Mouse (Mus musculus) midbrain, embryonic 14.5 days (tissue): ENCODE measurements around the gene Acadl. TPM values are rescaled to one million over a fixed set of nuclear protein-coding genes. Genes with fewer than 3 reads are reported as not detected.

Experiments used
- ATAC-seq: fragments of 200-750 bp; cut with Nextera tagmentation; 2 replicates; pipeline ENCODE4 v1.8.0; 2017; ENCODE audit warnings: moderate number of reproducible peaks, moderate library complexity; ENCODE audit not compliant: low FRiP score, low TSS enrichment
- DNase-seq: peaks from one replicate; pipeline ENCODE4 v3.0.0-alpha.2; 2015
- H3K27ac ChIP-seq: fragments of 300-500 bp; sonication (generic); replicated peaks from 2 replicates; pipeline ENCODE4 v1.5.1; 2014; ENCODE audit warnings: mild to moderate bottlenecking, low read depth, low read length, moderate library complexity
- H3K27me3 ChIP-seq: fragments of 300-500 bp; sonication (generic); 2 replicates; pipeline ENCODE4 v1.6.1; 2014; ENCODE audit warnings: low read length, control low read depth, mixed read lengths; ENCODE audit not compliant: control insufficient read depth, insufficient read depth
- H3K36me3 ChIP-seq: fragments of 300-500 bp; sonication (generic); 2 replicates; pipeline ENCODE4 v1.6.1; 2014; ENCODE audit warnings: low read length, control low read depth; ENCODE audit not compliant: control insufficient read depth, insufficient read depth
- H3K4me1 ChIP-seq: fragments of 300-500 bp; sonication (generic); 2 replicates; pipeline ENCODE4 v1.6.1; 2014; ENCODE audit warnings: mild to moderate bottlenecking, antibody characterized with exemption, low read length, control low read depth; ENCODE audit not compliant: control insufficient read depth, insufficient read depth
- H3K4me2 ChIP-seq: fragments of 300-500 bp; sonication (generic); 2 replicates; pipeline ENCODE4 v1.6.1; 2014; ENCODE audit warnings: mild to moderate bottlenecking, low read length, moderate library complexity
- H3K4me3 ChIP-seq: fragments of 300-500 bp; sonication (generic); replicated peaks from 2 replicates; pipeline ENCODE4 v1.5.1; 2014; ENCODE audit warnings: low read depth, low read length
- H3K9ac ChIP-seq: fragments of 300-500 bp; sonication (generic); replicated peaks from 2 replicates; pipeline ENCODE4 v1.6.1; 2014; ENCODE audit warnings: mild to moderate bottlenecking, low read length, moderate library complexity
- H3K9me3 ChIP-seq: fragments of 300-500 bp; sonication (generic); 2 replicates; pipeline ENCODE4 v1.6.1; 2016; ENCODE audit warnings: low read length, control low read depth, mixed read lengths; ENCODE audit not compliant: control insufficient read depth
- WGBS: fragments of 180-500 bp; shearing (Covaris S2); extraction: QIAGEN DNeasy Blood & Tissue Kit; methylation state at CpG from one replicate; pipeline ENCODE4 v1.1.7; 2014; 5-methylcytosine and 5-hydroxymethylcytosine counted together
- polyA plus RNA-seq: library from polyadenylated mRNA; unstranded; fragments of >200 nt; fragmentation: Nextera tagmentation; extraction: Ambion mirVana; gene quantifications from 2 replicates; pipeline ENCODE4 v1.2.1, GENCODE M21; 2014

Gene Acadl
- polyA plus RNA-seq, 1 experiment from 2014 or later, result 41.1 TPM

- no peaks in the 10 kb centered on the region for H3K27me3 ChIP-seq
- WGBS, result 96% methylated on average over 4 of the region's 4 CpGs
- DNase-seq (no peak), ATAC-seq (no peak)
- H3K27ac ChIP-seq, result no peak overlapping the region
- H3K36me3 ChIP-seq, result no peaks in the 10 kb centered on the region; the same call in 1 of the 2 replicates
- H3K9me3 ChIP-seq, result no peaks in the 10 kb centered on the region
- no peak overlapping the region for H3K4me2 ChIP-seq
- no peaks in the 10 kb centered on the region for H3K4me1 ChIP-seq
- no peak overlapping the region for H3K4me3 ChIP-seq
- H3K9ac ChIP-seq, result no peak overlapping the region
Measured at GRCm38 (mm10) chr1:66847506-66847905, 15.6 kb downstream of the Acadl start.

- DNase-seq (no peak), ATAC-seq (no peak)
- no peak overlapping the region for H3K27ac ChIP-seq
- H3K4me2 ChIP-seq, result no peak overlapping the region
- no peaks in the 10 kb centered on the region; the same call in 1 of the 2 replicates for H3K36me3 ChIP-seq
- no peak overlapping the region for H3K4me3 ChIP-seq
- H3K4me1 ChIP-seq, result no peaks in the 10 kb centered on the region
- H3K9ac ChIP-seq, result no peak overlapping the region
- 89% methylated on average over 5 of the region's 5 CpGs for WGBS
- no peaks in the 10 kb centered on the region for H3K9me3 ChIP-seq
- H3K27me3 ChIP-seq, result no peaks in the 10 kb centered on the region
Measured at GRCm38 (mm10) chr1:66845690-66846318, 17.3 kb downstream of the Acadl start.

- Histone ChIP-seq H3K4me3 (no peak overlapping the region), H3K9me3 (no peaks in the 10 kb centered on the region), H3K27ac (no peak overlapping the region), H3K9ac (no peak overlapping the region), H3K4me1 (no peaks in the 10 kb centered on the region), H3K4me2 (no peak overlapping the region), H3K27me3 (no peaks in the 10 kb centered on the region), H3K36me3 (no peaks in the 10 kb centered on the region)
- WGBS, result 84% methylated on average over 10 of the region's 10 CpGs
- no peak for ATAC-seq
- no peak for DNase-seq
Measured at GRCm38 (mm10) chr1:66841938-66842337, 21.1 kb downstream of the Acadl start.

GRCm38 (mm10) chr1:66841510-66841909, 21.6 kb downstream of the Acadl start:
- Histone ChIP-seq H3K4me2 (no peak overlapping the region), H3K36me3 (no peaks in the 10 kb centered on the region), H3K27ac (no peak overlapping the region), H3K9me3 (no peaks in the 10 kb centered on the region), H3K9ac (no peak overlapping the region), H3K27me3 (no peaks in the 10 kb centered on the region), H3K4me1 (no peaks in the 10 kb centered on the region), H3K4me3 (no peak overlapping the region)
- 89% methylated on average over 6 of the region's 6 CpGs for WGBS
- ATAC-seq (no peak), DNase-seq (no peak)

GRCm38 (mm10) chr1:66839755-66840438, 23.2 kb downstream of the Acadl start:
- Histone ChIP-seq H3K9ac (no peak overlapping the region), H3K4me3 (no peak overlapping the region), H3K4me1 (no peaks in the 10 kb centered on the region), H3K27me3 (no peaks in the 10 kb centered on the region), H3K27ac (no peak overlapping the region), H3K9me3 (no peaks in the 10 kb centered on the region), H3K4me2 (no peak overlapping the region), H3K36me3 (no peaks in the 10 kb centered on the region)
- ATAC-seq (no peak), DNase-seq (peak; percentile 33)
- 68% methylated on average over 7 of the region's 7 CpGs for WGBS

- WGBS, result 86% methylated on average over 1 of the region's 1 CpGs
Measured at GRCm38 (mm10) chr1:66839135-66839534, 23.9 kb downstream of the Acadl start.

GRCm38 (mm10) chr1:66838184-66839042, 24.7 kb downstream of the Acadl start:
- DNase-seq (peak; percentile 91), ATAC-seq (no peak)
- Histone ChIP-seq H3K27ac (no peak overlapping the region), H3K4me2 (no peak overlapping the region), H3K36me3 (no peaks in the 10 kb centered on the region), H3K9me3 (no peaks in the 10 kb centered on the region), H3K4me1 (no peaks in the 10 kb centered on the region), H3K27me3 (no peaks in the 10 kb centered on the region), H3K4me3 (no peak overlapping the region), H3K9ac (no peak overlapping the region)
- WGBS, result 62% methylated on average over 16 of the region's 16 CpGs

More at GRCm38 (mm10) chr1:66839135-66839534, 23.9 kb downstream of the Acadl start:
- no peak for ATAC-seq
- H3K9ac ChIP-seq, result no peak overlapping the region
- no peaks in the 10 kb centered on the region for H3K4me1 ChIP-seq
- H3K4me2 ChIP-seq, result no peak overlapping the region
- no peaks in the 10 kb centered on the region for H3K27me3 ChIP-seq
- no peaks in the 10 kb centered on the region for H3K9me3 ChIP-seq
- no peak overlapping the region for H3K4me3 ChIP-seq
- no peak for DNase-seq
- H3K36me3 ChIP-seq, result no peaks in the 10 kb centered on the region
- no peak overlapping the region for H3K27ac ChIP-seq

GRCm38 (mm10) chr1:66837207-66837606, 25.9 kb downstream of the Acadl start:
- Histone ChIP-seq H3K4me3 (no peak overlapping the region), H3K36me3 (no peaks in the 10 kb centered on the region), H3K9ac (no peak overlapping the region), H3K4me1 (no peaks in the 10 kb centered on the region), H3K4me2 (no peak overlapping the region), H3K27me3 (no peaks in the 10 kb centered on the region), H3K27ac (no peak overlapping the region), H3K9me3 (no peaks in the 10 kb centered on the region)
- no peak for DNase-seq
- ATAC-seq, result no peak
- WGBS, result 88% methylated on average over 3 of the region's 3 CpGs
